Mouse (Mus musculus): Measurements from ENCODE around the gene Actr10.

The Actr10 gene

DNA sequence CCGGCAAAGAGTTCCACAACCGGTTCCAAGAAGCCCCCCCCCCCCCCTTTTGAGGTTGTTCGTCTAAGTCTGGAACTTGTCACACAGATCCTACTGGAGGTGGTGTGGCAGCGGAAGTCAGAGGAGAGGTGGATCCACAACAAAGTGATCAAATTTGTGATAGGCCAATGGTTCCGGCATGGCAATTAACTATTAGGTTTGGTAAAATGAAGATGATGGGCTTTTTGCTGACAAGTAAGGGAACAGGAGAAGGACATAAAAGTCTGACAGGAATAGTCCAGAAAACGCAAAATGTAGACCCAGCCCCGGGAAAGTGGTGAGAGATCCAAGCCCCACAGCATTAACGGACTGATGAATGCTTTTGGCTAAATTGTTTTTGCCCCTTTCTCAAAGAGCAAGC, 29.9 kb downstream of the Actr10 start:
- no peak for DNase-seq (ENCODE audit: low spot score)

DNA sequence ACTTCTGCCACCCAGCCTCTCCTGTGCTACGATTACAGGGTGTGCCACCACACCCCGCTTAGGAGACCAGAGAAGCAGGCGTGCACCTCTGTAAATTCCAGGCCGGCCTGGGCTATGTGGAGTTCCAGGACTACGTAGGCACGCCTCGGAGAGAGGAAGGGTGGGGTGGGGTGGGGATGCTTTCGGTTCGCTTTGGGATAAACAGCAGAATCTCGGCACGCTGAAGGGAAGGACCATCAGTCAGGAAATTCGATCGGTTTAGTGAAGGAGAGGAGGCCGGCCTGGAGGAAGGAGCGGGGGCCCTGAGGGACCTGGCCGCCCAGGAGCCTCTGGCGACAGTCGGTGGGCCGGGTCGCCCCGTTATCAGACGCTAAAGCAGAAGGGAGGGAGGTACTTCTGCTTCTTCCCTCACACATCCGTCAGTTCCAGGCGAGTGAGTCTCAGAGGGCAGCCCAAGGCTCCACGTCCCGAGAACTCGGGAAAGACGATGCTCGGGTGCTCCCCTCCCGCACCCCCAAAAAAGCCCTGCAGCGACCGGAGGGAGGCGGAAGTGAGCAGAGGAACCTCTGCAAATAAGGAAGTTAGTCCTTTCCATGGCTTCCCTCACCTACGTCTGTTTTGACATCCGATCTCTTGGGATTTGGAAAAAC, 30.6 kb downstream of the Actr10 start:
- peak; percentile 75 for DNase-seq (ENCODE audit: low spot score)

DNA sequence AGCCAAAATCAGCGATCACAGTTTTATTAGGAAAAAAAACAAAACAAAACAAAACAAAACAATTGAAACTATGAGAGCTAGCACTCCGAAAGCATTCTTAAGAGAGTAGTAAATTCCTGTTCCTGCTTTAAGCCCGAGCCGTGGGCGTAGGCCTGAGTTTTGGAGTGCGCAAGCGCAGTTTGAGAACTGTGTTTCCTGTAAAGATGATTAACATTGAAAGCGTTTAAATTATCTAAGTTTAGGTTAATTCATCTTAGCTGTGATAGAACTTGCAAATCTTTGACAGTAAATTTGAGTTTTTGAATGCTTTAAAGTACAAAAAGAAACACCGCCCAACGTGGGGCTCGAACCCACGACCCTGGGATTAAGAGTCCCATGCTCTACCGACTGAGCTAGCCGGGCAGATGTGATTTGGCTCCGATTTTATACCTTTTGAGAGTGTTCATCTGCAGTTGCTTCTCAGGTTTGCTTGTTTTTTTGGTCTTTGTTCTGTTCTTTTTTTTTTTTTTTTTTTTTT, 31.2 kb downstream of the Actr10 start:
- peak; percentile 86 for DNase-seq (ENCODE audit: low spot score)

DNA sequence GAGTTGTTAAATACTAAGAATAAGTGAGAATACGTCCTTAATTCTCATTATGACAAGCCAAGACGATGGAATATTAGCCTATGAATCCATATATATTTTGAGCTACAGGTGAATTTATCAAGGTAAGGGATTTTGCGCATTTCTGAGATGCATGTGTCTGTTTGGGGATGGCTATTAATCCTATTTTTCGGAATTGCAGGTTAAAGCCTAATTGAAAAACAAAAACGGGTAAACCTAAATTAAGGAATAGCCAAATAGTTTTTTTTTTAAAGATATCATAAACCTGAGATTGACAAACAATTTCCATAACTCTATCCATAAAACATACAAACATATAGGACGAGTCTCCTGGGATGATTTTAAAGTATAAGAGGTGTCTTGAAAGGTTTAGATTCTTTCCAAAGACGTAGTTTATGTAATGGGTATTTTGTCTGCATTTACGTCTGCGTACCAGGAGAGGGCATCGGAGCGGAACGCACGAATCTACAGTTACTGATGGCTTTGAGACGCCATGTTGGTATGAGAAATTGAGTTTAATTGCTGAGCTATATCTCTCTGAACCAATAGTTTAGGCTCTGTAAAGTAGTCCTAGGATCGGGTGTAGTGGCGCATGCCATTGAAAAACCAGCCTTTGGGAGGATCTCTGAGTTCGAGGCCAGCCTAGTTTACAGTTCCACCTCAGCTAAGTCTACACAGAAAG, 32.0 kb downstream of the Actr10 start:
- DNase-seq (ENCODE audit: low spot score), result peak; percentile 15

DNA sequence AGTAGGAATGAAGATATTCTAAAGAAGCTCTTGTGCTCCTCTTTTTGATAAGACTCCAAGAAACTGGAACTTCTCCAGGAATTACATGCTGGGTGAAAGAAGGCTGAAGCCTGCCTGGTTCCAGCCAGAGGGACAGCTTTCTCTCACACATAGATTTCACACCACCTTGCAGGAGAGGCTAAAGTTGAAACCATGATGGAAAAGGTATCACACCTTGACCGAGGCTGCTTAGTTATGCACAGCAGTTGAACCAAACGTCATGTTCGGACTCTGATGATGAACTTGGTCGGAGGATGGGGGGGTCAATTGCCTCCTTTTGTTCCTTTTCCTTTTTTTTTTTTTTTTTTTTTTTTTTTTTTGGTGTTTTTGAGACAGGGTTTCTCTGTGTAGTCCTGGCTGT, 36.2 kb downstream of the Actr10 start:
- DNase-seq (ENCODE audit: low spot score), result peak; percentile 16

DNA sequence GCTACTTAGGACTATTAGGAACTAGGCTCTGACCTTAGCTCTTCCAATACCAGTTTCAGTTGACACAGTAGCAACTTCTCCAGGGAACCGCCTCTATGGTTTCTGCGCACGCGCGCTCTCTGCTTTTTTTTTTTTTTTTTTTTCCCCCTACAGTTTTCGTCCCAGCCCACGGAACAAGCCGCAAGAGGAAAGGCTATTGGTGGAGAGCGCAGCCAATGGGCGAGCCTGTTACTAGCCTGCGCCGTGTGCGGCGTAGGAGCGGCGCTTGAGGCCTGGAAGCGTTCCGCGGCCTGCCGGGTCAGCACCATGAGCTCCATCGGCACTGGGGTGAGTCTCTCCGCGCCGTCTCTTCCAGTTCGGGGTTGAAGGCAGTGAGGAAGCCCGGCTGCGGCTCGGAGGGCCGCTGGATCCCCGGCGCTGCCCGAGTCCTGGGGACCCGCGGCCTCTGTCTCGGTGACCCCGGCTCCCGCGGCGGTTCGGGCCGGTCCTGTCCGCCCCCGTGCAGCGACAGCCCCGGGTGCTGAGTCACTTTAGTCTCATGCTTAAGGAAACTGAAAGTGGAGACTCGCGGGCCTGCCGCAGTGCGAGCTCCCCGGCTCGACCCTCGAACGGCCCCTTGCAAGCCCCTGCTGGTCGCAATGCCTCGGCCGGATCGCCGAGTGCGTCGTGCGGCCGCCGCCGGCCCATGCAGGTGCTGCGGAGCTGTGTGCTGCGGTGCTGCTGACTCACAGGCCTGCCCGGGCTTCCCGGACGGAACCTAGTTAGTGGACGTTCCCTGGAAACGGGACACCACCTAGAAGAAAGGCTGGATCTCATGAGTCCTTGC, 37.0 kb downstream of the Actr10 start, which contains the start of gene Psma3:
TSS of gene Psma3 (plus strand) at position 181 of the 826 bp plus-strand sequence.
- DNase-seq (ENCODE audit: low spot score), result peak; percentile 94

DNA sequence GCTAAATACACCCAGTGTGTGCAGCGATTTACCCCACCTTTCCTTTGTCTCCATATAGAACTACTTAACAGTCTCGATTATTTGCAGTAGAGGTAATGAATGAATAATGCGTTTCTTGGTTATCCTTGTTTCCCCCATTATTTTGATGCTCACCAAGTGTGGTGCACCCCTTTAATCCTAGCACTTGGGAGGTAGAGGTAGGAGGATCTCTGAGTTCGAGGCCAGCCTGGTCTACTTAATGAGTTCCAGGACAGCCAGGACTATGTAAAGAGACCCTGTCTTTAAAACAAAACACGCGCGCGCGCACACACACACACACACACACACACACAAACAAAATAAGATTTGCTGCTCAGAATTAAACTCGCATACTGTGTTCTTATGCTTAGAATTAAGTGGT, 37.7 kb downstream of the Actr10 start:
- no peak for DNase-seq (ENCODE audit: low spot score)

DNA sequence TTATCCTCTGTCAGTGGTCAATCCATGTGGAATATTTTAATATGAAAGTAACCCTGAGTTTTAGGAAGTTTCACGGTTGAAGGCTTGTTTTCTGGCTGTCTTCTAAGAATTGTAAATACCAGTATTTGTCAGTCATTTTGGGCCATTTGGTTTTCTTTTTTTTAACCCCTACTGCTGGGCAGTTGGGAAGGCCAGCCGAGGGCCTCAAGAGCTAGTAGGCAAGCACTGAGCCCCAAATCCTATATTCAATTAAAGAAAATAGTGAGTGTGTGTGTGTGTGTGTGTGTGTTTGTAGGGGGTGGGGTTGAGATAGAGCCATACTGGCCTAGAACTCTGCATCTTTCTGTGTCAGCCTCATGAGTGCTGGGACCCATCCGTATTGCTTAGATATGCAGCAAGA, 38.2 kb downstream of the Actr10 start:
- no peak for DNase-seq (ENCODE audit: low spot score)

DNA sequence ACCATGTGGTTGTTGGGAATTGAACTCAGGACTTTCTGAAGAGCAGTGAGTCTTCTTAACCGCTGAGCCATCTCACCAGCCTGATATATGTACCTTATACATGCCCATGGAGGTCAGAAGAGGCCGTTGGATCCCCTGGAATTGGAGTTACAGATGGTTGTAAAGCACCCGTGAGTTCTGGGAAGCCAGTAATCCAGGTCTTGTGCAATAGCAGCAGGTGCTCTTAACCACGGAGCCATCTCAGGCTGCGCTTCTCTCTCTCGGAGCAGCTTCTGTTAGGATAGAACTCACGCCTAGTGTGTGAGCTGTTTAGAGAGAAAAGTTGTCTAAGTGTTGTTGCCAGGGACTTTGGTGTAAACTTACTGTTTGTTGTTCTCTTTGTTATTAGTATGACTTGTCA, 40.7 kb downstream of the Actr10 start:
- DNase-seq (ENCODE audit: low spot score), result no peak

DNA sequence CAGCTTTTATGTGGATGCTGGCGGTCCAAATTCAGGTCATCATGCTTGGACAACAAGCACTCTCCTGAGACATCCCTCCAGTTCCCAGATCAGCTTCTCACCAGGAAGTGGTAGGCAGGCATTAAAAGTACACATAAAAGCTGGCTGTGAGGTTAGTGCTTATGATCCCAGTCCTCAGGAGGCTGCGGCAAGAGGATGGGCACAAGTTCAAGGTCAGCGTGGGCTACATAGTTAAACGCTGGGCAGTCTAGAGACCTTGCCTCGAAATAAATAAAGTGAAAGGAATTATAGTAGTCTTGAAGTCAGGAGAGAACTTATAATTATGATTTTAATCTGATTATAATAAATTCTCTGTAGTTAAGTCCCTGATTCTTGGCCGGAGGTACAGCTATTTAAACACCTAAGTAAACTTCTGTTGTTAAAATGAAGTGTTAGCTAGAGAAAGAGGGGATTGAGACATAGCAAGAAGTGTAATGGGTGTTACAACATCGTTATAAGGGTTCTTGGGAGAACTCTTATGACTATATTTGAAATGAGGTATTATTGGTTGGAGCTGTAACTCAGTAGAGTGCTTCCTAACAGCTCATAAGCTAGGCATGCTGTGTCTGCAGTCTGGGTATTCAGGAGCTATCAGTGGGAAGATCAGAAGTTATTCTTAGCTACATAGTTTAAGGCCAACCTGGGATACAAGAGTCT, 47.3 kb downstream of the Actr10 start:
- DNase-seq (ENCODE audit: low spot score), result no peak

DNA sequence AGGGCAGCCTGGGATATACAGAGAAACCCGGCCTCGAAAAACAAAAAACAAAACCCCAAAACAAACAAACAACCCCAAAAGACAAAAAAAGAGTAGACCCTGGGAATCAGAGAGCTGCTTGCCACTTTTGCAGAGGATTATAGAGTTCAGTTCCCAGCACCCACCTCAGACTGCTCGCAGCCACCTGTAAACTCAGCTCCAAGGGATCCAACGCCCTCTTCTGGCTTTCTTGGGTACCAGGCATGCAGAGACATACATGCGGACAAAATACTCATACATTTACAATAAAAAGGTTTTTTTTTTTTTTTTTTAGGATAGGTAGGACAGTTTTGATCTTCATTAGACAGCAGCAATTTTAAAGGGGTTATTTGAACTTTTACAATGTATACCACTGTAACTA, 59.6 kb downstream of the Actr10 start:
- no peak for DNase-seq (ENCODE audit: low spot score)

DNA sequence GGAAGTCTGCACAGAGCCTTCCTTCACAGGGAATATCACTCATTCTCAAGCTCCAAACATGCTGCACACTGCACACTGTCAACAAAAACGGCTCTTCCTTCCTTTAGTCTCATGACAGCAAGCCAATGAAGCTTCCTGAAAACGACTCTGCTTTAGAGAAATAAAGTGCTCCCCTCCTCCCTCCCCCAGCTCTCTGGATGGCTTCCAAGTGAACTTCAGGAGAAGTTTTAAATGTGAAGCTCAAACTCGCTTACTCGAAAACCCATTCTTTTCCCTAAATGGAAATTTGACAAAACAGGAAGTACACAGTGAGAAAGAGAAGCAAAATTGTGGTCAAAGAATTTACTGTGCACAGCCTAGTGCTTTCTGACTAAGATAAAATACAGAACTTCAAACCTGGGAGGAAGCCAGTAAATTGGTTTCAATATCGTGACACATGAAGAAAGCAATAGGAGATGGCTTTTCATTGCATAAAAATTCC, 61.8 kb downstream of the Actr10 start:
- DNase-seq (ENCODE audit: low spot score), result no peak

DNA sequence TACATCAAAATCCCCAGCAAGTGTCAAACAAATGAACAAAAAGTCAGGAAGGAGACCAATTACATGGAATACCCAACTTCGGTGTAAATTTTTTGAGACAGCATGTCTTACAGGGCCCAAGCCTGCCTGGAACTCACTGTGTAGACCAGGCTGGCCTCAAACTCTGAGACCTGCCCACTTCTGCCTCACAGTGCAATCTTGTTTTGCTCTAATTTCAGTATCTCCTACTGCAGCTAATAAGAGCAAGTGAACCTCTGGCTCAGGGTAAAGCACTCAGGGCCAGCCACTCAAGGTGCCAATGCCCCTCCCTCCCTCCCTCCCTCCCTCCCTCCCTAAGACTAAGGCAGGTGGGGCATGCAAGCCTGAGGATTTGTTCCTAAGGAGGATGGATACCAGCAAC, 62.7 kb downstream of the Actr10 start:
- DNase-seq (ENCODE audit: low spot score), result no peak

DNA sequence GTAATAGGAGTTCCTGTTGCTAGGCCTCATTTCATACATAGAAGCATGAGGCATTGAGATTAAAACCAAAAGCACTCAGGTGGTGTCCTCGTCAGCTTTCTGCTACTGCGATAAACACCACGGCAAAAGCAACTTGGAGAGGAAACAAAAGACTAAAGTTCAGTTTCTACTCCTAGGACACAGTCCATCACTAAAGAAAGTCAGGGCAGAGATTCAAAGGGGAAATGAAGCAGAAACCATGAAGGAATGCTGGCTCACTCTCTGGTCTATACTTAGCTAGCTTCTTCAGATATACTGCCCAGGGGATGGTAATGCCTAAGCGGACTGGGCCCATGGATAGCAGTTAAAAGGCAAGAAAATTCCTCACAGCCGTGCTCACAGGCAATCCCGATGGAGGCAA, 63.8 kb downstream of the Actr10 start:
- DNase-seq (ENCODE audit: low spot score), result no peak

DNA sequence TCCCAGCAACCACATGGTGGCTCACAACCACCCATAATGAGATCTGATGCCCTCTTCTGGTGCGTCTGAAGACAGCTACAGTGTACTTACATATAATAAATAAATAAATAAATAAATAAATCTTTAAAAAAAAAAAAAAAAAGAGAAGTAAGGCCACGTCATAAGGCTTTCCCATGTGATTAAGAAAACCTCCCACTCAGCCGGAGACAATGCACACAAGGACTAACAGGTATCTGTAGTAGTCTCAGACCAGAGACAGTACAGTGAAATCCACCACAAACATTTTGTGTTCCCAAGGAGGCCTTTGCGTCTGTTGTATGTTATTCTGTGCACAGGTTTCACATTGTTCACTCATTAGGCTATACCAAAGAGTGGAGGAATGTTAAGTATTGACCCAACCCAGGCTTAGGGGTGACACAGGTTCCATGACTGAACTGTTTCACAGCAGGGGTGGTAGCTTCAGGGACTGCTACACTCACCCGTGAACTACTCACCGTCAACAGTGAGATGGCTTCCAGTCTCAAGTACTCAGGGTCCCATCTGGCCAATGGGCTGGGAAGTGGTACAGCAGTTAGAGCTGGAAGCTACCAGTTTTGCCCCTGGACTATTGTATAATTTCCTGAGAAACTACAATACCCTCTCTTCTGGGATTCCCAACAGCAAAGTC, 66.2 kb downstream of the Actr10 start:
- no peak for DNase-seq (ENCODE audit: low spot score)

DNA sequence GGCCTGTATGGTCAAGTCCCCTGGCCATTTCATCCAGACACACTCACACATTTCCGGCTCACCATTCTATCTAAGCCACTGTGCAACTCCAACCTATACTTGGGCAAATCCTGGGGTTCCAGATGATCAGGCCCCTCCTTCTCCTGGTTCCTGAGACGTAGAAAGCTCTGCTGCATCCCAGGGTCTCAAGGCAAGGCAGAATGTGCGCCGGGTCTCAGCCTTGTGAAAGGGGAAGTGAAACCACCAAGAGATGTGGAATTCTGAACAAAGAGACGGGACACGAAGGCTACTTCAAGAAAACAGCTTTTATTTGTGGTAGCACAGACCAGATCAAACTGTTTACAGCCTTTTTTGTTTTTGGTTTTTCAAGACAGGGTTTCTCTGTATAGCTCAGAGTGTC, 68.5 kb downstream of the Actr10 start:
- DNase-seq (ENCODE audit: low spot score), result no peak

DNA sequence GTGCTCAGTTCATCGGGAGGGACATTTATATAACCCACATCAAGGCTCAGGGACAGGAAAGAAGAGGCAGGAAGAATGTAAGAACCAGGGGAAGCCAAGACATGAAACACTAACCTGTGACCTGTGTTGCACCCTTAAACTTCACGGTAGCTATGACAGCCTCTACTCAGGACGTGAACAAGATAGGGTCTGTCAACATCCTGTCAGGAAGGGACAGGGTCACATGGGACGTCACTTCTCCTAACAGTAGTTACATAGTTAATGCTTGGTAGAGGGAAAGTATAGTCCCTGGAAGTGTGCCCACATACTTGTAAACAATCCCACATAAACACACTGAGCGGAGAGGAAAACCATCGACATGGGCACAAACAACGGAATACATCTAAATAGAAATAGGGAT, 69.2 kb downstream of the Actr10 start:
- DNase-seq (ENCODE audit: low spot score), result no peak

DNA sequence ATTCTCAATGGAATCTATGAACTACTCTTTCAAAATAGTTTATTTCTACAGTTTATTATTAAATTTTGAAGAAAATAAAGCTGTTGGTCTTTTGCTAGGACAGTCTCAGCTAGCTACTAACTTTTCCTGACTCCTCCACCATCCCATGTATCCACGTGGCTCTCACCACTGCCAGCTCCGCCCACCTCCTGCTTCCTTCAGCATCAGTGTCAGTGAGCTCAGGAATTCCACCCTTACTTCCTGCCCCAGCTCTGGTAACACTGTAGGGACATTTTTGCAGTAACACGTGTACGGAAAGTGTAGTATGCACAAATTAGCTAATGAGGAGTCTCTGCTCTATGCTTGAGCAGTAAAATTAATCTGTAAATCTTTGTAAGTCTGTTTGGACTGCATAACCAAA, 72.1 kb downstream of the Actr10 start:
- no peak for DNase-seq (ENCODE audit: low spot score)

Data from testis, postnatal 14 days (tissue).